In genomic region chr17:56443341-56443795, GRCm38 (mm10) we compare ENCODE assay signal across 13 mouse cellular contexts. TPM values are rescaled to one million over a fixed set of nuclear protein-coding genes. Genes with fewer than 3 reads are reported as not detected.
A peak's percentile ranks its signal among the peaks of the same experiment; 100 is the strongest.
DNase-seq lines count a peak whose midpoint lies in the region; ATAC-seq lines count a peak whose summit lies in the region.
"Had no signal": no experiment of that assay in that cellular context is flagged by ENCODE, and none has a peak within 500 bp of the region (broad histone marks: within the 10 kb centered on the region; RNA-seq: fewer than 3 reads in every experiment).

No protein-coding gene starts in this region.

- 73% methylated on average over 5 of the region's 5 CpGs for WGBS in heart, embryonic 11.5 days (ENCODE audit: insufficient replicate concordance)

- no peaks in the 10 kb centered on the region for H3K9me3 ChIP-seq in heart, embryonic 11.5 days (replicated peaks; ENCODE audit: control insufficient read depth, low read length)
- H3K9me3 ChIP-seq: heart, embryonic 15.5 days; limb, embryonic 15.5 days; stomach, embryonic 15.5 days had no signal

- no peak overlapping the region for H3K4me3 ChIP-seq in heart, embryonic 11.5 days (ENCODE audit: low read depth, low read length)
- H3K4me3 ChIP-seq: heart, embryonic 15.5 days; limb, embryonic 15.5 days; myocyte; stomach, embryonic 15.5 days had no signal

- H3K4me2 ChIP-seq in heart, embryonic 11.5 days: no peak overlapping the region
- H3K4me2 ChIP-seq: heart, embryonic 15.5 days; limb, embryonic 15.5 days; stomach, embryonic 15.5 days had no signal

- H3K27me3 ChIP-seq in heart, embryonic 11.5 days (ENCODE audit: control insufficient read depth, insufficient read depth, low read length): no peaks in the 10 kb centered on the region
- H3K27me3 ChIP-seq: heart, embryonic 15.5 days; limb, embryonic 15.5 days; stomach, embryonic 15.5 days had no signal

- 0 out of 2 replicates have a peak overlapping the region, but pooled peaks have one; percentile 8 for H3K9ac ChIP-seq in heart, embryonic 11.5 days (ENCODE audit: low read depth, low read length)
- H3K9ac ChIP-seq: heart, embryonic 15.5 days; limb, embryonic 15.5 days; stomach, embryonic 15.5 days had no signal

- H3K4me1 ChIP-seq in heart, embryonic 11.5 days (ENCODE audit: control insufficient read depth, insufficient read depth, low read length): peaks cover 6% of the 10 kb centered on the region; the same call in 1 of the 2 replicates
- H3K4me1 ChIP-seq: limb, embryonic 15.5 days; stomach, embryonic 15.5 days had no signal

- no peak for ATAC-seq in heart, embryonic 11.5 days (replicated peaks; ENCODE audit: insufficient number of reproducible peaks, low FRiP score, low TSS enrichment)

- no peak overlapping the region for H3K27ac ChIP-seq in heart, embryonic 11.5 days (ENCODE audit: low read depth, low read length)
- H3K27ac ChIP-seq: heart, embryonic 15.5 days; limb, embryonic 15.5 days; stomach, embryonic 15.5 days had no signal

- H3K36me3 ChIP-seq in heart, embryonic 11.5 days (ENCODE audit: control insufficient read depth, insufficient read depth, low read length): peaks cover 13% of the 10 kb centered on the region

- intact Hi-C loops in heart, postnatal 25 days (cut with DNase I): no loop called here

- DNase-seq in heart, postnatal 25 days (ENCODE audit: low spot score): no peak
- DNase-seq in A20 (ENCODE audit: low read depth, low spot score): peak; percentile 75
- DNase-seq in adrenal gland, postnatal 36 days: peak; percentile 40 to 59
- DNase-seq in spleen, adult 18-20 months: peak; percentile 55 to 61
- DNase-seq in ovary, adult 18-20 months (ENCODE audit: low spot score): no peak
- DNase-seq in right cerebral cortex, adult 18-20 months: no peak
- DNase-seq in heart, adult 18-20 months: no peak
- DNase-seq: cerebellum, adult 11-12 months had no signal

RNA-seq across cellular contexts. Expression of gene Ptprs, which starts 32.9 kb away (rescaled TPM):
- polyA plus RNA-seq in heart, embryonic 11.5 days (2014; fragmentation: Nextera tagmentation; extraction: Ambion mirVana): 53.0 and 58.1 TPM in 2 replicates
- 10 to 100 TPM; 42.2 to 52.2 TPM for total RNA-seq in heart, postnatal 25 days (2021)
- total RNA-seq in adrenal gland, postnatal 36 days (2021): 100 to 1,000 TPM; 157 to 172 TPM
- 10 to 100 TPM; 50.3 to 54.3 TPM for total RNA-seq in heart, adult 18-20 months (2021)

Comparison
In these comparisons a context has a peak if more than half of its experiments do, and no peak if none do; other contexts are left out.
1. DNase-seq: peak in A20 (single experiment), adrenal gland, postnatal 36 days (2 of 2) and spleen, adult 18-20 months (2 of 2); none in heart, postnatal 25 days (single experiment), ovary, adult 18-20 months (single experiment), right cerebral cortex, adult 18-20 months (single experiment) and heart, adult 18-20 months (0 of 2).